Mouse (Mus musculus): ENCODE results near the gene C130074G19Rik. TPM values are rescaled to one million over a fixed set of nuclear protein-coding genes. Genes with fewer than 3 reads are reported as not detected.
A peak's percentile ranks its signal among the peaks of the same experiment; 100 is the strongest.

The C130074G19Rik gene
- polyA plus RNA-seq, 1 experiment from 2014 or later: 1.2 TPM

- H3K9me3 ChIP-seq: no peaks in the 10 kb centered on the region
- H3K27me3 ChIP-seq: 0 out of 2 replicates have a peak, but pooled peaks cover 6% of the 10 kb centered on the region
- H3K4me2 ChIP-seq (replicated peaks): peak overlapping the region; percentile 46
- H3K4me1 ChIP-seq: peaks cover 5% of the 10 kb centered on the region
- 0 out of 2 replicates have a peak overlapping the region, but pooled peaks have one; percentile 12 for H3K9ac ChIP-seq (replicated peaks)
- peak; percentile 92 for ATAC-seq (replicated peaks)
- H3K27ac ChIP-seq (replicated peaks): peak overlapping the region; percentile 25; the same call in 1 of the 2 replicates
- 18% methylated on average over 31 of the region's 31 CpGs for WGBS
- H3K4me3 ChIP-seq: peak overlapping the region; percentile 24
- no peaks in the 10 kb centered on the region for H3K36me3 ChIP-seq
These were observed 31.0 kb downstream of the C130074G19Rik start for GRCm38 (mm10) chr1:184851741-184852618.

DNA sequence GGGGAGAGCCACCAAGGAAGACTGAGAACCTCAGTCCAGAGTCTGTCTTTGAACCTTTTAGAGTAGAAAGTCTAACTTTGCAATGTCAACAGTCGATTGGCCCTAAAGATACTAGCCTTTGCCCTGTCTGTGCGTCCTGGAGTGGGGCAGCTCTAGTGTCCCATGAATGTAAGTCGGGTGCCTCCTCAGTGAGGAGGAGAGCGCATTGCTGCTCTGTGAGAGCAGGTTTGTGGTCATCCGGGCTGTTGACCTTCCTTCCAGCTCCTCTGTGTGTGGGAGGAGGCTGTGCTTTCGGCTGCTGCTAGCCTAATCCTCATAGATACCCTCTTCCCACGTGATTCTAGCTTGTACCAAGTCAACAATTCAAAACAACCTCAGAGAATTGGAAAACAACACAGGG lies 31.9 kb downstream of the C130074G19Rik start:
- H3K4me3 ChIP-seq: no peak overlapping the region
- peaks cover 10% of the 10 kb centered on the region for H3K4me1 ChIP-seq
- H3K4me2 ChIP-seq (replicated peaks): no peak overlapping the region
- 42% methylated on average over 7 of the region's 7 CpGs for WGBS
- H3K9ac ChIP-seq (replicated peaks): no peak overlapping the region
- H3K9me3 ChIP-seq: no peaks in the 10 kb centered on the region
- H3K27me3 ChIP-seq: 0 out of 2 replicates have a peak, but pooled peaks cover 6% of the 10 kb centered on the region
- no peak for ATAC-seq (replicated peaks)
- no peaks in the 10 kb centered on the region for H3K36me3 ChIP-seq
- H3K27ac ChIP-seq (replicated peaks): no peak overlapping the region

GRCm38 (mm10) chr1:184846973-184847372 lies 36.0 kb downstream of the C130074G19Rik start:
- ATAC-seq (replicated peaks): no peak
- H3K27ac ChIP-seq (replicated peaks): no peak overlapping the region
- H3K9me3 ChIP-seq: no peaks in the 10 kb centered on the region
- H3K27me3 ChIP-seq: 0 out of 2 replicates have a peak, but pooled peaks cover 6% of the 10 kb centered on the region
- no peak overlapping the region for H3K4me3 ChIP-seq
- WGBS: 49% methylated on average over 3 of the region's 3 CpGs
- no peaks in the 10 kb centered on the region for H3K36me3 ChIP-seq
- no peak overlapping the region for H3K4me2 ChIP-seq (replicated peaks)
- no peak overlapping the region for H3K9ac ChIP-seq (replicated peaks)
- H3K4me1 ChIP-seq: peaks cover 19% of the 10 kb centered on the region

DNA sequence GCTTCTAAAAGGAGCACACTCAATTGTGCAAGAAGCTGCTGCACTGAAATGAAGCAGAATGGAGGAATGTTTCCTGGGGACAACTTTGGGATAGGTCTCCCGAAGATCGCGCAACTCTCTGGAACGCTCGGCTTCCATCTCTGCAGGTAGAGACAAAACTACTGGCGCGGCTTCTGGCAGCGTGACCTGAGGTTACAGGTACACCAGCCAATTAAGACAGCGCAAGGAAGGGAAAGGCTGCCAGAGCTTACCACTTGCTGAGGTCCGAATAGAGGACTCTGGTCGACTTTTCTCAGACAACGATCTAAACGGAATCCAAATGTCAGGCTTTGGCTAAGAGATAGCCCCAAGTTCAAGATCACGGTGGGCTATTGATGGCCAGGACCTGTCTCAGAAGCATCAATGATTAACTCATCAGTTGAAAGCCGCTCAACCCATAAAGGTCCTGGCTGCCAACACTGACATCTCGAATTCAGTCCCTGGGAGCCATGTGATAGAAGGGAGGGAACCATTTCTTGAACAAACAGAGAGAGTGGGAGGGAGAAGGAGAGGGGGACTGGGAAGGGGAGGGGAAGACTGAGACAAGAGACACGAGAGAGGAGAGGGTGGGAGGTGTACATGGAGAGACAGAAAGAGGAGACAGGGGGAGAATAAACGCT lies 36.8 kb downstream of the C130074G19Rik start, which contains the start of gene Marc2:
Marc2 (minus strand) TSS at position 360 of the 659 bp plus-strand sequence.
- H3K4me1 ChIP-seq: peaks cover 17% of the 10 kb centered on the region
- H3K9me3 ChIP-seq: no peaks in the 10 kb centered on the region
- H3K9ac ChIP-seq (replicated peaks): peak within 1 kb of the TSS; percentile 60
- H3K4me3 ChIP-seq: peak within 1 kb of the TSS; percentile 68
- H3K4me2 ChIP-seq (replicated peaks): peak within 1 kb of the TSS; percentile 77
- H3K36me3 ChIP-seq: no peaks in the 10 kb centered on the region
- no peak; the same call in 1 of the 2 replicates for ATAC-seq (replicated peaks)
- H3K27me3 ChIP-seq: 0 out of 2 replicates have a peak, but pooled peaks cover 6% of the 10 kb centered on the region
- 5% methylated on average over 18 of the region's 18 CpGs for WGBS
- H3K27ac ChIP-seq (replicated peaks): 0 out of 2 replicates have a peak within 1 kb of the TSS, but pooled peaks have one; percentile 29

- peak overlapping the region; percentile 77 for H3K4me2 ChIP-seq (replicated peaks)
- under 1% methylated on average over 67 of the region's 67 CpGs for WGBS
These were observed 37.6 kb downstream of the C130074G19Rik start for GRCm38 (mm10) chr1:184845111-184846071.

DNA sequence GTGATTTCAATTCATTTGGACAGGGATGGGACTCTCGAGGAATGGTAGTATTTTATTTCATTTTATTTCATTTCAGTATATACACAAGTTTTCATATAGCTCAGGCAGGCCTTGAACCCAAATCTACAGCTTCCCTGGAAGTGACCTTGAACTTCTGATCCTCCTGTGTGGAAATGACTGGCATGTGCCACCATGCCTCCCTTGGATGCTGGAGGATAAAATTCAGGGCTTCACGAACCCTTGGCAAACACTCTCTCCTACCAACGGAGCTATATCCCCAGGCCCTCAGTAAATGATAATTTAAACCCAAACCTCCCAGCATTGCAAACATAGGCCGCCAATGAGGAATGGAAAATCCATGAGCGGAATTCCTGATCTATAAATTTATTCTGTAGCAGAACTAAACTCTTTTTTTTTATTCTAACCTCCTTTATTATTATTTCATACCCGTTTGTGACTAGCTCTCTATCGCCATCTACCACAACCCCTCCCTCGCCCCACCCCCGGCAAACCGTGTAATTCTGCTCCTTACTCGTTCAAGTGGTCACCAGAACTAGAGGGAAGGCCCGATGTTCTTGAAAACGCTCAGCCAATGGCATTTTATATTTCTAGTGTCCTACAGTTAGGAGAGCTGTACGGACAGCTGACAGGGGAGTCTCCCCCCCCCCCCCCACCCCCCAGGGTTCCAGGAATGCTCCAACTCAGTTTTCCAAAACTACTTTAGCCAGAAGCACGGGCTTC lies 38.5 kb downstream of the C130074G19Rik start:
- ATAC-seq (replicated peaks): no peak
- Histone ChIP-seq H3K9ac (replicated peaks) (no peak overlapping the region; the same call in 1 of the 2 replicates), H3K27ac (replicated peaks) (no peak overlapping the region), H3K9me3 (no peaks in the 10 kb centered on the region), H3K36me3 (no peaks in the 10 kb centered on the region), H3K4me1 (peaks cover 17% of the 10 kb centered on the region), H3K27me3 (0 out of 2 replicates have a peak, but pooled peaks cover 3% of the 10 kb centered on the region), H3K4me3 (peak overlapping the region; percentile 68), H3K4me2 (replicated peaks) (peak overlapping the region; percentile 77)
- WGBS: 22% methylated on average over 15 of the region's 15 CpGs

More at GRCm38 (mm10) chr1:184845111-184846071, 37.6 kb downstream of the C130074G19Rik start:
- Histone ChIP-seq H3K27me3 (0 out of 2 replicates have a peak, but pooled peaks cover 3% of the 10 kb centered on the region), H3K36me3 (no peaks in the 10 kb centered on the region), H3K9ac (replicated peaks) (peak overlapping the region; percentile 60), H3K9me3 (no peaks in the 10 kb centered on the region), H3K4me1 (peaks cover 17% of the 10 kb centered on the region), H3K27ac (replicated peaks) (0 out of 2 replicates have a peak overlapping the region, but pooled peaks have one; percentile 29), H3K4me3 (peak overlapping the region; percentile 68)
- ATAC-seq (replicated peaks): peak; percentile 97

DNA sequence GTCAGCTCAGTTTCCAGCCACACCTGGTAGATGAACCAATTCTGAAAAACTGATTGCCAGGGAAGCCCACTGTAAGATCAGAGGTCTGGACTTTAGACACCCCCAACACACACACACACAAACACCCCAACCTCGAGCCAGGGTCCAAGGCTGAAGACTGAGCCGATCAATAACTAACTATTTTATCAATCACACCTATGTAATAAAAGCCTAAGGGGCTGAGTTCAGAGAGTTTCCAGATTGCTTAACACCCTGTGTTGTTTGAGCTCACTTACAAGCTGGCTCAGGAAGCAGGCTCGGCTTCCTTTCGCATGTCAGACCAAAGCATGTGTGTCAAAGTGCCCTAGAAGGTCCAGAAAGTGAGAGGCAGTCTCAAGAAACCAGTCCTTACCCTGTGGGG lies 45.4 kb downstream of the C130074G19Rik start:
- no peak for ATAC-seq (replicated peaks)
- Histone ChIP-seq H3K36me3 (0 out of 2 replicates have a peak, but pooled peaks cover 6% of the 10 kb centered on the region), H3K4me2 (replicated peaks) (no peak overlapping the region), H3K9me3 (no peaks in the 10 kb centered on the region), H3K27me3 (no peaks in the 10 kb centered on the region), H3K9ac (replicated peaks) (no peak overlapping the region), H3K27ac (replicated peaks) (no peak overlapping the region), H3K4me1 (no peaks in the 10 kb centered on the region), H3K4me3 (no peak overlapping the region)
- 88% methylated on average over 4 of the region's 4 CpGs for WGBS

DNA sequence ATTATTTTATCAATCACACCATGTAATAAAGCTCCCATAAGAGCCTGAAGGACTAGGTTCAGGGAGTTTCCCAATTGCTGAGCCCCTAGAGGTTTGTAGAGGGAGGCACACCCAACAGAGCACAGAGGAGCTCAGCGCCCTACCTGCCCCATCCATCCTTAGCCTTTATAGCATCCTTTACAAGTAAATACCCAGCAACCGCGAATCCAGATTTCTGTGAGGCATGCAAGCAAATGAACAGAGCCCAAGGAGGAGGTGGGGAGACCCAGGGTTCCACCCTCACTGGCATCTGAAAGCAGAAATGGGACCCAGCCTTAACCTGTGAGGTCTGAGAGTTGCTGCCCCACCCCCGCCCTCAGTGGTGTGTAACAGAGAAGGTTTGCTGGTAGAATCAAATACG lies 46.7 kb downstream of the C130074G19Rik start:
- 78% methylated on average over 5 of the region's 5 CpGs for WGBS
- Histone ChIP-seq H3K4me1 (no peaks in the 10 kb centered on the region), H3K4me2 (replicated peaks) (no peak overlapping the region), H3K27ac (replicated peaks) (no peak overlapping the region), H3K4me3 (no peak overlapping the region), H3K27me3 (no peaks in the 10 kb centered on the region), H3K9ac (replicated peaks) (no peak overlapping the region), H3K9me3 (no peaks in the 10 kb centered on the region), H3K36me3 (0 out of 2 replicates have a peak, but pooled peaks cover 11% of the 10 kb centered on the region)
- ATAC-seq (replicated peaks): no peak

DNA sequence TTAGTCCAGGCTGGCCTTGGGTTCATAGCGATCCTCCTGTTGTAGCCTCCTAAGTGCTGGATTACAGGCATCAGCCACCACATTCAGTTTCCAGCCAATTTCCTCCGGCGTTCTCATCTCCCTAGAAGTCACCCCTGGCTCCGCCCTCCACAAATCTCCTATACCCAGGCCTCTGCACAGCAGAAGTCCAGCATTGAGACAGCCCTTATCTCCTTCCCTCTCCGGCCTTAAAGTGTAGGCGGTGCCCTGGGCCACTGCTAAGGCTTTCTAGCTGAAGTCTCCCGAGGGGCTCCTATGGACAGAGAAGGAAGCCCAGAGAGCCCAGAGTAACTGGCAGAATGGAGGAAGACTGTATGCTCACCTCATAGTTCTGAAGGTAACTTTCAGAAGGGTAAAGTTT lies 49.5 kb downstream of the C130074G19Rik start:
- WGBS: 96% methylated on average over 7 of the region's 7 CpGs
- H3K4me3 ChIP-seq: no peak overlapping the region
- no peak overlapping the region for H3K27ac ChIP-seq (replicated peaks)
- peaks cover 17% of the 10 kb centered on the region; the same call in 1 of the 2 replicates for H3K36me3 ChIP-seq
- H3K9me3 ChIP-seq: no peaks in the 10 kb centered on the region
- no peak overlapping the region for H3K9ac ChIP-seq (replicated peaks)
- H3K4me1 ChIP-seq: no peaks in the 10 kb centered on the region
- ATAC-seq (replicated peaks): no peak
- H3K4me2 ChIP-seq (replicated peaks): no peak overlapping the region
- H3K27me3 ChIP-seq: no peaks in the 10 kb centered on the region

DNA sequence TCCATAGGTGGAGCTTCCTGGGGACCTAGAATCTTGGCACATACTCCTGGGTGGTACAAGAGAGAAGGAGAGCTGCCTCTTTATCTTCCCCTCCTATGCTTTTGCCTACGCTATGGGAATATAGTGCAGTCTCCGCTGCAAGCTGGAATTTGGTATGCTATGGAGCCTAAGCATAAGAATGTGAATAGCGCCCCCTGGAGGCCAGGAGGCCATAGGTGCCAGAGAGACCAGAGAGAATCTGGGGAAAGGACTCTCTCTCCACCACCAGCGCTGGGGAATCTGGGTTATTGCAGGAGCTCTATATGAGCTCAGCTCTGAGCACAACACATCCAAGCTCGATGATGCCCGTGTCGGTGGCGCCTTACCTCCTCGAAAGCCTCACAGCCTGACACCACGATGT lies 50.8 kb downstream of the C130074G19Rik start:
- no peak for ATAC-seq (replicated peaks)
- H3K36me3 ChIP-seq: peaks cover 17% of the 10 kb centered on the region; the same call in 1 of the 2 replicates
- no peaks in the 10 kb centered on the region for H3K9me3 ChIP-seq
- H3K27ac ChIP-seq (replicated peaks): no peak overlapping the region
- H3K4me2 ChIP-seq (replicated peaks): no peak overlapping the region
- H3K9ac ChIP-seq (replicated peaks): no peak overlapping the region
- H3K4me3 ChIP-seq: no peak overlapping the region
- H3K27me3 ChIP-seq: no peaks in the 10 kb centered on the region
- H3K4me1 ChIP-seq: 0 out of 2 replicates have a peak, but pooled peaks cover 2% of the 10 kb centered on the region
- 90% methylated on average over 10 of the region's 10 CpGs for WGBS

Data from forebrain, embryonic 15.5 days (tissue).